Mouse (Mus musculus) left cerebral cortex, postnatal 14 days (tissue): ENCODE results near the gene Vav2. TPM values are rescaled to one million over a fixed set of nuclear protein-coding genes. Genes with fewer than 3 reads are reported as not detected.
A peak's percentile ranks its signal among the peaks of the same experiment; 100 is the strongest.

Source experiments
- DNase-seq, 2 experiments: peaks; one replicate each; pipeline ENCODE4 v3.0.0; 2021 to 2022; ENCODE audit warnings: low spot score in 2 of 2, mixed read lengths in 1 of 2
- intact Hi-C: fragments of 180-260 bp; cut with DNase I; formaldehyde crosslinking; loops from one replicate; pipeline ENCODE4 v1.15.1; 2025
- total RNA-seq, 2 experiments: library from RNA; stranded (reverse); gene quantifications; 2 replicates each; pipeline ENCODE4 v1.2.3; 2021

Vav2 gene
- total RNA-seq, 2 experiments from 2014 or later: 15.9 to 18.9 TPM

GRCm38 (mm10) chr2:27413936-27414657, 12.7 kb downstream of the Vav2 start:
- intact Hi-C loops: no loop called here
- peak; percentile 21 to 61 for DNase-seq

DNA sequence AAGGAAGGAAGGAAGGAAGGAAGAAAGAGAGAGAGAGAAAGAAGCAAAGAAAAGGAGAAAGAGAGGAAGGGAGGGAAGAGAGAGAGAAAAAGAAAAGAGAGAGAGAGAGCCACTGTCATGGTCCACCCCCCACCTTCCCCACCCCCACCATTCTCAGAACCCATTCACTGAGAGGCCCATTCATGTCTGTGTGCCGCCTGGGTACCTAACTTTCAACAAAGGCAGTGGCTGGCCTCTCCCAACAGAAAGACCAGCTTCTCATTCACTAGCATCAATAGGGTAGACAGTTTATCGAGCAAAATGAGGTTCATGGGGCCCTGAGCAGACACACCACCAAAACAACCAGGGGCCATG, 13.3 kb downstream of the Vav2 start:
- no peak for DNase-seq
- intact Hi-C loops: no loop called here

GRCm38 (mm10) chr2:27412245-27412800, 14.5 kb downstream of the Vav2 start:
- intact Hi-C loops: no loop called here
- DNase-seq: no peak

DNA sequence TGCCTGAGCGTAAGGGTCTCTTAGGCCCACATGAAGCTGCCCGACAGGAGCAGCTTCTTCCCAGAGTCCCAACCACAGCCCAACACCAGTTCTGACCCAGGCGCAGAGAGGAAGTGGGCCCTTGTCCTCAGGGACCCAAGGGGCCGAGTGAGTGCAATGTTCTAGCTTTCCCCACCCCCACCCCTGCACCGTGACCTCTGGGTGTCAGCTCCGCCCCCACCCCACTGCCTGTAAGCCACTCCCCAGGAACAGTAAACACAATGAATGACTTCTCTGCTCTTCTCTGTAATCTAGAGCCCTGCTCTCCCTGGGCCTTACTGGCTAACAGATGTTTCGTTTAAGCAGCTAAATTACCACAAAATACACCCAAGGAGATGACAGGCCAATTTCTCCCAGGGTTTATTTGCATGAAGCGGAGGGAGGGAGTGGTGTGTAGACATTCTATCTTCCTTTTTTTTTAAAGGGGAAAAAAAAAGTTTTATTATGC, 15.1 kb downstream of the Vav2 start:
- no peak for DNase-seq
- intact Hi-C loops: no loop called here

DNA sequence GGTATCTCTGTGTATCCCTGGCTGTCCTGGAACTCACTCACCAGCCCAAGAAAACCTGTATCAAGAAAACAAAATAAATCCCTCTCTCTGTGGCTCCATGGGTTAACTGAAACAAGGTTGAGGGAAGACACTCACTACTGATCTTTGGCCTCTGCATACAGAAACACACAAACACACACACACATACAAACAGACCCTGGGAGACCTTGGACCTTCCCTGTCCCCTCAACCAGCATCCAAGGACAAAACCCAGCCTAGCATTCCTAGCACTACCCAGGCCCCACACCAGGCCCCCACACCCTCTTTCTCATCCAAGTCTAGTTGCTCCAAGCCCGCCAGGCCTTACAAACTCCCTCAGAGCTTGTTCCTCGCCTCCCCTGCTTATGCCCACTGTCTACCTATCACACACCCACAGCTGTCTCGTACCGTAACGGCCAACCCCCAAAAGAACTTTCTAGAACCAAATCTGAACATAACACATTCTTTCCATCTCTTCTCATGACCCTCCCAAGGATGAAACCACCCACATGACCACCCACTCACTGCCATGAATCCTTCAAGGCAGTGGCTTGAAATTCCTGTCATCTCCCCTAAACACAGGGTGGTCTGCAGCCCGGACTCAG, 16.2 kb downstream of the Vav2 start:
- DNase-seq: no peak
- intact Hi-C loops: no loop called here

DNA sequence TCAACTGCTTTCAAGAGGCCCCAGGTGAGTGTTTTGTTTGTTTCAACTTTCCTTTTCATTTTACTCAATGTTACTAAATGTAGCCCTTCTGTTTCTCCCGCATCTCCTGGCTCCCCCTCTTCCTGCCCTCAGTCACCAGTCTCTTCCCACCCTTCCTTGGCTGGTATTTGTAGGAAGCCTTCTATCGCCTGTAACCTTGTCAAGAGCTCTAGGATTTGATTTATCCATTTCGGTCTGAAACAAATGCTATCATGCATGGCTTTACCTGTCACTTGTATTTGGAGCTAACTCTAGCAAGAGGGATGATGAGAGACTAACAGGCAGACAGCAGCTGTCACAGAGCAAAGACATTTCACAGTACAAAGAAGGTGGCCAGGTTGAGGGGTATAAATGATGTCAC, 18.6 kb downstream of the Vav2 start:
- intact Hi-C loops: no loop called here
- DNase-seq: no peak

DNA sequence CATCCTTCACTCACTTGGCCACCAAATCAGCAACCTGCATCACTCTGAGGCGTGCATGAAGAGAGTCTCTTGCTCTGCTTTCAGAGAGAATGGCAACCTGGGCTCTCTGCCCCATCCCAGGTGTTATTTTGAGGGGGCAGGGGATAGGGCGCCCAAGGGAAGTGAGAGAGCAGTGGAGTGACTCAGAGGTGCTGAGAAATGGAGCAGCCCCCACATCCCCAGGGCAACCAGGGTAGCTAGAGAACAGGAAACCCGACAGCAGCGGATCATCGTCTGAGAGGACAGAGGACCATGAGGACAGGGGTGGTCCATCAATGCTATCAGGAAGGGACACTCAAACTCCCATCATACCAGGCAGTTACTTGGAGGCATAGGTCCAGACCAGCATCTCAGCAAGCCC, 19.9 kb downstream of the Vav2 start:
- intact Hi-C loops: no loop called here
- no peak for DNase-seq

DNA sequence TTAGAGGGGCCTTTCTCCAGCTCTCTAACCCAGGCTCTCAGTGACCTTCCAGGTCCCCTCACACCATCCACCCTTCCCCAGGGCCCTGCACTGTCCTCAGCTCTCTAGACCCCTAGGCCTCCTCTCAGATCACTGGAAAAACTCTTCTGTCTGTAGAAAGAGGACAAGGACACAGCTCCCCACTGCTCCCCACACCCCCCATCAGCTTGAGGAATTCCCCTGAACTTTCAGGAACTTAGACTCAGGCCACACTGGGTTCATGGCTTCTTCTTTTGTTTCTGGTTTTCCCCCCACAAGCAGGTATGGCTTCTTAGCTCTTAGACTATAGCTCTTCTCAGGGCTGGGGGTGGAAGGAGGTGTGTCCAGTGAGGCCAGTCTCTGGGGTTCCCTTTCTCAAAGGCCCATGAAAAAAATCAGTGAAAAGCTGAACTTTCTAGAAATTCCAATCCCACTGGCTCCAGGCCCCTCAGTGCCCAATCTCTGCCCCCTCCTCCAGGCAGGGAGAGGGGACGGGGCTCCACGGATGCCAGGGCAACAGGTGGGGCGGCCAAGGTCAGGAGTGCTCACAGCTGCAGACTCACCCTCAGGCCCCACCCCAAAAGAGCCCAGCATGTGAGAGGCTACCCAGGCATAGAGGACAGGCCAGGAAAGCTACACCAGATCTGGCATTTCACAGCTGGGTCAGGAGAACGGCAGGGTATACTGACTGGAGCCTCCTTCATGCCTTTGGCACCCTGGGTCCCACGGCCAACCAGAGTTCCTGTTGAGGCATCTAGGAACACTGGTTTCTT, 21.5 kb downstream of the Vav2 start:
- intact Hi-C loops: no loop called here
- DNase-seq: no peak

- no peak for DNase-seq
- intact Hi-C loops: no loop called here
Measured at GRCm38 (mm10) chr2:27404375-27405093, 22.3 kb downstream of the Vav2 start.

DNA sequence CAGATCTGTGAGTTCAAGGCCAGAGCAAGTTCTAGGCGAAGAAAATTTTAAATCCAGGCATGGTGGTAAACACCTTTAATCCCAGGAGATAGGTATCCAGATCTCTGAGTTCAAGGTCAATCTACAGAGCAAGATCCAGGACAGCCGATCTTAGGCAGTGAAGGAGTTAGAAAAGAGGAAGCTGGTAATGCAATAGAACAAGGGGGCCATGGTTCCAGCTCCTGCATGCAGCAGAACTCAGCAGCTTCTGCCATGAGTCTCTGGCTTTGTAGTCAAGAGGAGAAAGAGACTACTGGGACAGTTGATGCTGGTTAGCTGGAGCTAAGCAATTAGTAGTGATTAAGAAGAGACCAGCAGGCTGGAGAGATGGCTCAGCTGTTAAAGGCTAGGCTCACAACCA, 25.3 kb downstream of the Vav2 start:
- intact Hi-C loops: no loop called here

GRCm38 (mm10) chr2:27400083-27400482, 26.8 kb downstream of the Vav2 start:
- intact Hi-C loops: no loop called here
- no peak for DNase-seq

More for the DNA sequence above, 25.3 kb downstream of the Vav2 start:
- no peak for DNase-seq

- intact Hi-C loops: no loop called here
- no peak for DNase-seq
Measured at GRCm38 (mm10) chr2:27396656-27397440, 30.0 kb downstream of the Vav2 start.

DNA sequence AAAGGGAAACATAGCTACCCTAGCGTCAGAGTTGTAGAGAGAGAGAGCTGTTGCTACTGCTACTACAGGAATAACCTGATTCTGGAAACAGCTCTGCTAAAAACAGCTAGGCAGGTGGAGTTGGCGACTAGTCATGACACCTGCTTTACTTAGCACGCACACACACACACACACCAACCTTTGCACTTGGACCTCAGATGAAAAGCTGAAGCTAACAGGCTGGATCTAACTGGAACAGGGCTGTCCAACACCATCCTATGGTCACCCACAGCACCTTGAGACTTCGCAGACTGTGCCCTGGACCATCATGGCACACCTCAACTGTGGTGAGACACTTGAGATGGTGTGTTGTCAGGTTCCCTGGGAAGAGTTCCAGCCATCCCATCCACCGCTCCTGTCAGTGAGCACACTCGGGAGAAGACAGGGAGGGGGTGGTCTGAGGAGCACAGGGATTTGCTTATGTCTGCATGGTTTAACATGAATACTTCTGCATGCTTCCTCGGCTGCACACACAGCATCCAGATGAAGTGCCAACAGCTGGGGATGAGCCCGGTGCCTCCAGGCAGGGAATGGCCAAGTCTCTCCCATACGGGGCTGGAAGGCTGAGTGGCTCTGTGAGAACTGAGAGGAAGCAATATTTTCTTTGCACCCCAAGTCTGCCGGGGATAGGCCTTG, 32.5 kb downstream of the Vav2 start:
- intact Hi-C loops: no loop called here
- peak in 1 of 2 experiments; percentile 33 for DNase-seq

- DNase-seq: no peak
- intact Hi-C loops: no loop called here
Measured at GRCm38 (mm10) chr2:27392278-27392677, 34.6 kb downstream of the Vav2 start.

GRCm38 (mm10) chr2:27390775-27391174, 36.1 kb downstream of the Vav2 start:
- DNase-seq: no peak
- intact Hi-C loops: no loop called here

- intact Hi-C loops: no loop called here
- no peak for DNase-seq
Measured at GRCm38 (mm10) chr2:27390325-27390724, 36.5 kb downstream of the Vav2 start.

DNA sequence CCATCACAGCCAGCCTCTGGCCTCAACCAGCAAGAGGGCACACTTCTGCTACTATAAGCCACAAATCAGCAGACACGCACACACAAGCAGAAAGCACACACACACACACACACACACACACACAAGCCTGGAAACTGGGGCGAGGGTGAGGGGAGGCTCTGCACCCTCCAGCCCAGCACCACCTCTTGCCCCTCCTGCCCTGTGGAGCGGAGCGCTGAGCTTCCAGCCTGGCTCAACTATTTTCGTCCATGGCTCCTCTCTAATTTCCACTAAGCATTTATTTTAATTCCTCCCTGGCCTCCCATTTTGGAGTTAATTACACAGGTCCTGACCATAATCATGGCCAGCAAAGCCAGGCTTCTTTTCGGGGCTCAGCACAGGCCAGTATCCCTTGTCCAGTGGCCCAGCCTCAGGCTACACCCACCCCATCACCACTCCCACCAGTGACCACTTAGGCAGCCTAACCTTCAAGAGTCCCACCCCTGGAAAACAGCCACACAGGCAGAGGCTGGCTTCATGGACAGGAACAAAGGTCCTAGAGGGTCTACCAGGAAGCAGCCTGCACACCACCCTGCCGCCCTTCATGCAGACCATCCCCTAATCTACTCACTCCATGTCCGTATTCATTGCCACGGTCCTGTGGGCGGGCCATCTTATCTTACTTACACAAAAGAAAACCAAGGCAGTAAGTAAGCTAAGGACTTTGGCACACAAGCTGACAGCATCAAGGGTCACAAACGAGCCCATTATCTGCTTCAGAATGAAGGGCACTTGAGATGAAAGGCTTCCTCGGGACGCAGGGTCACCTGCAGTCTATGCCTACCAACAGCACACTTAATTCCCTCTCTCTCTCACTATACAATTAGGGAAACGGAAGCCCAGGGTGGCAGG, 37.3 kb downstream of the Vav2 start:
- DNase-seq: no peak
- intact Hi-C loops: no loop called here
